Comparison of ENCODE assay signal across 8 mouse cellular contexts in genomic region chr1:78338212-78338611, GRCm38 (mm10). TPM values are rescaled to one million over a fixed set of nuclear protein-coding genes. Genes with fewer than 3 reads are reported as not detected.
DNase-seq lines count a peak whose midpoint lies in the region; ATAC-seq and TF ChIP-seq lines count a peak whose summit lies in the region.

No protein-coding gene starts in this region.

- no peaks in the 10 kb centered on the region for H3K36me3 ChIP-seq in heart, postnatal 0 days (replicated peaks; ENCODE audit: control insufficient read depth, insufficient read depth, low read length)
- no peaks in the 10 kb centered on the region for H3K36me3 ChIP-seq in midbrain, embryonic 16.5 days (ENCODE audit: control insufficient read depth, insufficient read depth, low read length)

- intact Hi-C loops in gastrocnemius, adult 2 months (cut with DNase I) = no loop called here

- ATAC-seq in heart, postnatal 0 days (ENCODE audit: insufficient read depth, low read depth) = peak; percentile 67
- peak; percentile 62; the same call in 1 of the 2 replicates for ATAC-seq in midbrain, embryonic 16.5 days

- 55% methylated on average over 9 of the region's 9 CpGs for WGBS in heart, postnatal 0 days
- WGBS in midbrain, embryonic 16.5 days = 33% methylated on average over 9 of the region's 9 CpGs

- H3K9ac ChIP-seq in heart, postnatal 0 days (replicated peaks; ENCODE audit: low read depth, low read length) = no peak overlapping the region
- H3K9ac ChIP-seq in midbrain, embryonic 16.5 days (ENCODE audit: low read depth, low read length) = no peak overlapping the region

- no peak overlapping the region for H3K27ac ChIP-seq in gastrocnemius, adult 2 months
- no peak overlapping the region for H3K27ac ChIP-seq in heart, postnatal 0 days (ENCODE audit: low read depth)
- H3K27ac ChIP-seq in midbrain, embryonic 16.5 days (ENCODE audit: low read length) = no peak overlapping the region

- TF ChIP-seq EP300 in heart, postnatal 0 days (IDR thresholded peaks at IDR 0.05; ENCODE audit: low read depth) = no peak

- H3K4me2 ChIP-seq in heart, postnatal 0 days (ENCODE audit: low read depth, low read length) = no peak overlapping the region
- H3K4me2 ChIP-seq in midbrain, embryonic 16.5 days (ENCODE audit: low read length) = no peak overlapping the region

- H3K27me3 ChIP-seq in heart, postnatal 0 days (ENCODE audit: control insufficient read depth, insufficient read depth, low read length) = no peaks in the 10 kb centered on the region
- no peaks in the 10 kb centered on the region for H3K27me3 ChIP-seq in midbrain, embryonic 16.5 days (ENCODE audit: control insufficient read depth, insufficient read depth, low read depth, low read length)

- no peak for DNase-seq in gastrocnemius, adult 2 months
- DNase-seq in gastrocnemius, postnatal 25 days = no peak
- peak; percentile 75 for DNase-seq in brain, embryonic 14.5 days (ENCODE audit: low read depth)
- DNase-seq in heart, postnatal 0 days (ENCODE audit: low spot score) = peak; percentile 30
- peak; percentile 32 to 61 for DNase-seq in kidney, postnatal 25 days
- DNase-seq in frontal cortex, postnatal 10 days (ENCODE audit: low spot score in 2 of 2) = no peak
- DNase-seq in adrenal gland, postnatal 36 days = no peak

- no peak for TF ChIP-seq POLR2A in brain, embryonic 14.5 days (IDR thresholded peaks at IDR 0.05; ENCODE audit: borderline replicate concordance, extremely low read depth, insufficient read depth, insufficient read length, poor library complexity, severe bottlenecking)

- 0 out of 2 replicates have a peak, but pooled peaks cover 6% of the 10 kb centered on the region for H3K4me1 ChIP-seq in heart, postnatal 0 days (ENCODE audit: control insufficient read depth, insufficient read depth)
- no peaks in the 10 kb centered on the region for H3K4me1 ChIP-seq in midbrain, embryonic 16.5 days (ENCODE audit: control insufficient read depth, insufficient read depth, low read length)

- peak overlapping the region; percentile 15; the same call in 1 of the 2 replicates for H3K4me3 ChIP-seq in gastrocnemius, adult 2 months
- H3K4me3 ChIP-seq in heart, postnatal 0 days (ENCODE audit: low read depth, low read length) = no peak overlapping the region
- H3K4me3 ChIP-seq in midbrain, embryonic 16.5 days (ENCODE audit: low read depth, low read length) = no peak overlapping the region

- peak; percentile 28; the same call in 1 of the 2 replicates for TF ChIP-seq CTCF in gastrocnemius, adult 2 months (IDR thresholded peaks at IDR 0.05)
- peak; percentile 50; the same call in 1 of the 2 replicates for TF ChIP-seq CTCF in brain, embryonic 14.5 days (IDR thresholded peaks at IDR 0.05; ENCODE audit: borderline replicate concordance, extremely low read depth, insufficient read depth, insufficient read length)
- peak; percentile 28 for TF ChIP-seq CTCF in heart, postnatal 0 days (IDR thresholded peaks at IDR 0.05; ENCODE audit: low read depth)

- no peaks in the 10 kb centered on the region for H3K9me3 ChIP-seq in heart, postnatal 0 days (replicated peaks; ENCODE audit: control insufficient read depth, low read length)
- H3K9me3 ChIP-seq in midbrain, embryonic 16.5 days (replicated peaks; ENCODE audit: control insufficient read depth, low read length, poor library complexity, severe bottlenecking) = no peaks in the 10 kb centered on the region

RNA-seq across cellular contexts. Expression of gene Sgpp2, which starts 28.1 kb away (rescaled TPM):
- not detected for total RNA-seq in gastrocnemius, adult 2 months (2021)
- total RNA-seq in gastrocnemius, postnatal 25 days (2021) = not detected
- 0.68 and 1.4 TPM in 2 replicates for polyA plus RNA-seq in brain, embryonic 14.5 days (2012; rRNA removed)
- total RNA-seq in heart, postnatal 0 days (2014; rRNA removed; ENCODE audit: low replicate concordance) = not detected in 2 replicates
- 0.07 TPM in 2 replicates for polyA plus RNA-seq in heart, postnatal 0 days (2015; fragmentation: Nextera tagmentation; extraction: Ambion mirVana)
- 1.0 and 1.6 TPM in 2 replicates for polyA plus RNA-seq in midbrain, embryonic 16.5 days (2015; fragmentation: Nextera tagmentation; extraction: Ambion mirVana)
- total RNA-seq in adrenal gland, postnatal 36 days (2021) = 1 to 10 TPM in 1 of 2 experiments, under 1 TPM in 1; 0.82 to 1.1 TPM

Comparison
In these comparisons a context has a peak if more than half of its experiments do, and no peak if none do; other contexts are left out.
1. DNase-seq: peak in brain, embryonic 14.5 days (single experiment), heart, postnatal 0 days (single experiment) and kidney, postnatal 25 days (2 of 2); none in gastrocnemius, adult 2 months (single experiment), gastrocnemius, postnatal 25 days (single experiment), frontal cortex, postnatal 10 days (0 of 2) and adrenal gland, postnatal 36 days (0 of 2).
2. Peak in every context shown above with its lines, with median percentiles within 50 percentile points of each other: CTCF ChIP-seq.